Mouse (Mus musculus) kidney, adult 2 months (tissue): ENCODE measurements around the gene Asprv1.

Experiments used
- CTCF ChIP-seq: fragments of 200-500 bp; conservative IDR thresholded peaks from 2 replicates; pipeline ENCODE4 v1.5.1; 2011; ENCODE audit warnings: low read depth, mild to moderate bottlenecking, control low read depth, low read length, moderate library complexity, mixed read lengths; ENCODE audit not compliant: insufficient read depth, insufficient read length
- POLR2A ChIP-seq: fragments of 200-500 bp; IDR thresholded peaks from one replicate; pipeline ENCODE4 v1.6.1; 2011; ENCODE audit warnings: low read depth, low read length, control low read depth

DNA sequence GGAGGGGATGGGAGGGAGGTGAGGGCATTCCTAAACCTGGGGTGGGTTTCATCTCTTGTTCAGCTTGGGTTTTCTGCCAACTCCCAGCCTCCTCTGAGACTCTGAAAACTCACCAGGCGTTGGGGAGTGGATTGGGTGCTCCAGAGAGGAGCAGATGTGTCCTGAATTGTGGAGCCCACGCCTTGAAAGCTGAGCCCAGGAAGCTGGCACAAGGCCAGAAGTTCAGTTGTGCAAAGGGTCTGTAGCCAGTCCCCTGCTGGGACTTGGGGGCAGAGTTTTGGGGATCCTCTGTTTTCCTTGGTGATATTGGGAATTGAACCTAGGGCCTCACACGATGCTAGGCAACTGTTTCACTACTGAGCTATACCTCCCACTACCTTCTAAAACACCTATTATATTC, 2.2 kb downstream of the Asprv1 start:
- TF ChIP-seq POLR2A: no peak
- no peak for TF ChIP-seq CTCF
